Mouse (Mus musculus) liver, postnatal 0 days (tissue): Measurements from ENCODE around the gene Gm21887. TPM values are rescaled to one million over a fixed set of nuclear protein-coding genes. Genes with fewer than 3 reads are reported as not detected.
A peak's percentile ranks its signal among the peaks of the same experiment; 100 is the strongest.
"Not testable (repeated sequence)": the region's sequence is repeated elsewhere in the genome, so short reads cannot be mapped to it uniquely, and the experiment has no call there.

Experiments used
- ATAC-seq: fragments of 200-750 bp; cut with Nextera tagmentation; 2 replicates; pipeline ENCODE4 v1.8.0; 2017; ENCODE audit warnings: mild to moderate bottlenecking, moderate library complexity
- DNase-seq: peaks from one replicate; pipeline ENCODE4 v3.0.0-alpha.2; 2016
- H3K27ac ChIP-seq: fragments of 300-500 bp; sonication (generic); 2 replicates; pipeline ENCODE4 v1.5.1; 2014; ENCODE audit warnings: antibody characterized with exemption, moderate library complexity, mild to moderate bottlenecking, low read depth
- H3K27me3 ChIP-seq: fragments of 300-500 bp; sonication (generic); 2 replicates; pipeline ENCODE4 v1.6.1; 2014; ENCODE audit warnings: low read length, control low read depth, mixed read lengths; ENCODE audit not compliant: insufficient read depth
- H3K36me3 ChIP-seq: fragments of 300-500 bp; sonication (generic); replicated peaks from 2 replicates; pipeline ENCODE4 v1.6.1; 2014; ENCODE audit warnings: mild to moderate bottlenecking, control low read depth, low read length, moderate library complexity, mixed read lengths; ENCODE audit not compliant: insufficient read depth
- H3K4me1 ChIP-seq: fragments of 300-500 bp; sonication (generic); 2 replicates; pipeline ENCODE4 v1.6.1; 2014; ENCODE audit warnings: antibody characterized with exemption, mild to moderate bottlenecking, control low read depth; ENCODE audit not compliant: insufficient read depth
- H3K4me2 ChIP-seq: fragments of 300-500 bp; sonication (generic); 2 replicates; pipeline ENCODE4 v1.6.1; 2014; ENCODE audit warnings: low read depth, mild to moderate bottlenecking, low read length, moderate library complexity, mixed read lengths
- H3K4me3 ChIP-seq: fragments of 300-500 bp; sonication (generic); 2 replicates; pipeline ENCODE4 v1.5.1; 2014; ENCODE audit warnings: low read depth, low read length
- H3K9ac ChIP-seq: fragments of 300-500 bp; sonication (generic); replicated peaks from 2 replicates; pipeline ENCODE4 v1.6.1; 2014; ENCODE audit warnings: mild to moderate bottlenecking, moderate library complexity
- H3K9me3 ChIP-seq: fragments of 300-500 bp; sonication (generic); 2 replicates; pipeline ENCODE4 v1.6.1; 2016; ENCODE audit warnings: mild to moderate bottlenecking, control low read depth, low read length, mixed read lengths
- CTCF ChIP-seq: sonication (generic); IDR thresholded peaks from 2 replicates; pipeline ENCODE4 v1.5.1; 2016; ENCODE audit warnings: antibody characterized with exemption, low read depth
- EP300 ChIP-seq: IDR thresholded peaks from 2 replicates; pipeline ENCODE4 v1.6.1; 2016; ENCODE audit warnings: antibody characterized with exemption, low read depth, mild to moderate bottlenecking
- WGBS: fragments of 180-500 bp; shearing (Covaris S2); extraction: QIAGEN DNeasy Blood & Tissue Kit; methylation state at CpG from one replicate; pipeline ENCODE4 v1.1.7; 2014; ENCODE audit not compliant: insufficient replicate concordance; 5-methylcytosine and 5-hydroxymethylcytosine counted together
- polyA plus RNA-seq: library from polyadenylated mRNA; unstranded; fragments of >200 nt; fragmentation: Nextera tagmentation; extraction: Ambion mirVana; gene quantifications from 2 replicates; pipeline ENCODE4 v1.2.1, GENCODE M21; 2015

Gene Gm21887
- 64.4 and 87.0 TPM in 2 replicates for polyA plus RNA-seq

GRCm38 (mm10) chrX:170009016-170009750 is at the start of gene Gm21887:
Gene Gm21887 (plus strand): TSS chrX:170009659.
- Histone ChIP-seq H3K4me3 (peak within 1 kb of the TSS; percentile 69), H3K27ac (peak within 1 kb of the TSS; percentile 91), H3K9me3 (peaks cover 14% of the 10 kb centered on the region), H3K9ac (peak within 1 kb of the TSS; percentile 84), H3K4me2 (peak within 1 kb of the TSS; percentile 60)
- H3K27me3 ChIP-seq, H3K4me1 ChIP-seq, H3K36me3 ChIP-seq: not testable (repeated sequence)
- 62% methylated on average over 114 of the region's 118 CpGs for WGBS
- DNase-seq: peak; percentile 94
- peak; percentile 75 for ATAC-seq

- 76% methylated on average over 1 of the region's 1 CpGs for WGBS
- Histone ChIP-seq H3K27me3 (no peaks in the 10 kb centered on the region), H3K9ac (no peak overlapping the region), H3K4me2 (no peak overlapping the region), H3K9me3 (no peaks in the 10 kb centered on the region), H3K4me3 (no peak overlapping the region), H3K4me1 (no peaks in the 10 kb centered on the region), H3K27ac (no peak overlapping the region), H3K36me3 (no peaks in the 10 kb centered on the region)
- ATAC-seq (no peak), DNase-seq (no peak)
- no peak for TF ChIP-seq EP300
- no peak for TF ChIP-seq CTCF
Measured at GRCm38 (mm10) chrX:169969337-169969736, 40.1 kb upstream of the Gm21887 start.

- not testable (repeated sequence) for H3K4me2 ChIP-seq, ATAC-seq, H3K9me3 ChIP-seq, H3K4me3 ChIP-seq, H3K36me3 ChIP-seq, H3K9ac ChIP-seq, H3K4me1 ChIP-seq, H3K27me3 ChIP-seq, H3K27ac ChIP-seq
- WGBS: 83% methylated on average over 3 of the region's 3 CpGs
- DNase-seq: peak; percentile 18
Measured at GRCm38 (mm10) chrX:169969765-169970164, 39.7 kb upstream of the Gm21887 start.

GRCm38 (mm10) chrX:169970546-169970945 is 38.9 kb upstream of the Gm21887 start:
- WGBS: 77% methylated on average over 7 of the region's 7 CpGs
- H3K4me2 ChIP-seq, H3K27me3 ChIP-seq, H3K4me3 ChIP-seq, H3K9ac ChIP-seq, H3K27ac ChIP-seq, DNase-seq, ATAC-seq, H3K36me3 ChIP-seq, H3K9me3 ChIP-seq, H3K4me1 ChIP-seq: not testable (repeated sequence)

GRCm38 (mm10) chrX:169971562-169971961 is 37.9 kb upstream of the Gm21887 start:
- H3K4me2 ChIP-seq, H3K4me3 ChIP-seq, DNase-seq, ATAC-seq, H3K9me3 ChIP-seq, H3K27me3 ChIP-seq, H3K9ac ChIP-seq, H3K27ac ChIP-seq, H3K36me3 ChIP-seq, H3K4me1 ChIP-seq: not testable (repeated sequence)
- 75% methylated on average over 6 of the region's 6 CpGs for WGBS

GRCm38 (mm10) chrX:169972131-169972530 is 37.3 kb upstream of the Gm21887 start:
- not testable (repeated sequence) for H3K4me1 ChIP-seq, H3K9ac ChIP-seq, H3K27ac ChIP-seq, H3K36me3 ChIP-seq, H3K4me2 ChIP-seq, H3K27me3 ChIP-seq, ATAC-seq, H3K4me3 ChIP-seq, H3K9me3 ChIP-seq
- 69% methylated on average over 2 of the region's 2 CpGs for WGBS
- peak; percentile 20 for DNase-seq

- H3K36me3 ChIP-seq, ATAC-seq, H3K9ac ChIP-seq, H3K4me1 ChIP-seq, H3K27me3 ChIP-seq, H3K27ac ChIP-seq, H3K4me2 ChIP-seq, H3K4me3 ChIP-seq, H3K9me3 ChIP-seq: not testable (repeated sequence)
- peak; percentile 18 for DNase-seq
- 60% methylated on average over 6 of the region's 6 CpGs for WGBS
Measured at GRCm38 (mm10) chrX:169972791-169973494, 36.5 kb upstream of the Gm21887 start.

- not testable (repeated sequence) for H3K4me2 ChIP-seq, H3K36me3 ChIP-seq, H3K9me3 ChIP-seq, H3K9ac ChIP-seq, ATAC-seq, H3K4me3 ChIP-seq, H3K27ac ChIP-seq, H3K4me1 ChIP-seq, H3K27me3 ChIP-seq
- WGBS: 58% methylated on average over 3 of the region's 3 CpGs
- DNase-seq: peak; percentile 11
Measured at GRCm38 (mm10) chrX:169973806-169974205, 35.7 kb upstream of the Gm21887 start.

- H3K9me3 ChIP-seq, H3K27ac ChIP-seq, H3K9ac ChIP-seq, H3K4me1 ChIP-seq, H3K27me3 ChIP-seq, ATAC-seq, H3K4me3 ChIP-seq, H3K4me2 ChIP-seq, H3K36me3 ChIP-seq: not testable (repeated sequence)
- peak; percentile 15 for DNase-seq
- 69% methylated on average over 4 of the region's 4 CpGs for WGBS
Measured at GRCm38 (mm10) chrX:169974456-169974855, 35.0 kb upstream of the Gm21887 start.
